Mouse (Mus musculus) splenic B cell, adult 2 months (primary cell): Measurements from ENCODE around the gene Topbp1.
A peak's percentile ranks its signal among the peaks of the same experiment; 100 is the strongest.

ENCODE experiments used
- DNase-seq: peaks from one replicate; pipeline ENCODE4 v3.0.0-alpha.2; 2011; ENCODE audit warnings: low read depth, low spot score
- H3K27me3 ChIP-seq: 2 replicates; pipeline ENCODE4 v1.6.1; 2012; ENCODE audit warnings: mild to moderate bottlenecking, low read length, moderate library complexity, mixed read lengths; ENCODE audit not compliant: control insufficient read depth, poor library complexity, insufficient read depth, severe bottlenecking
- H3K36me3 ChIP-seq: 2 replicates; pipeline ENCODE4 v1.6.1; 2012; ENCODE audit warnings: mild to moderate bottlenecking, low read length, moderate library complexity, mixed read lengths; ENCODE audit not compliant: control insufficient read depth, poor library complexity, insufficient read depth, severe bottlenecking

The Topbp1 gene

DNA sequence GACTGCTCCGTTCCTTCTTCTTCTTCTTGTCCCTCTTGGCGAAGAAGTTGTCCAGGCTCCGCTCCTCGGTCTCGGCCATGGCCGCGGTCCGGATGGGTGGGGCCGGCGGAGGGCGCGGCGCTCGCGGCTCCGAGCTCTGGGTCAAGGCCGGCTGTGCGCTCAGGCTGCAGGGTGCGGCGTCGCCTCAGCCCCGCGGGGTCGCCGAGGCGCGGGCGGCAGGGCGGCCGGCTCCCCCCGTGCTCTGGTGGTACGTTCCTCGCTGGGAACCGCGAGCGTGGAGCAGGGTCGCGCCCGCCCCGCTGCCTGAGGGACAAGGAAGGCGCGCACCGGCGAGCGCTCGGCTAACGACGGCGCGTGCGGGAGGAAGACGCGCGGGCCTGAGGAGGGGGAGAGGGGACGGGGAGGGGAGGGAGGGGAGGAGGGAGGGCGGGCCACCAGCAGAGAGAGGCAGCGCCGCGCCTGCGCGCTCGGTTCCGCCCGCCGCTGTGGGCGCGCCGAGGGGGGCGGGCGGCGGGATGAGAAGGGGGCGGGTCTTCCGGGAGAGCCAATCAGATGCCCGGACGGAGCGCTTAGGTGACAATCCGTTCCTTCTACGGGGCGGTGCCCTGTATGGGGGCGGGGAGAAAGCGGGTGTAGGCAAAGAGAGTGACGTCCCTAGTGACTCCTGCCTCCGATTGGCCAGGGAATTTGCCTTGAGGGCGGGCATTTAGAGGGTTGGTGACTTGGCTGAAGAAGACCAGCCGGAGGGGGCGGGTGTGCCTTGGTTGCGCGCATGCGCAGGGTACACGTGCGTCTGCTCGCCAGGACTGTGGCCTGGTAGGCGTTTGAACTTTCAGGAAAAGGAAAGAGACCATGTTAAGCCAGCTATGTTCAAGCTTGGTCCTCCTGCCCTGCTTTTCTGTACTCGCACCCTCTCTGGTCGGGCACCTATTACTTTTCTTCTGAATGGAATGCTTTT is 60.6 kb downstream of the Topbp1 start, which contains the start of gene Cdv3:
Gene Cdv3, minus strand, starts transcription at position 551 of the 958 bp plus-strand sequence.
- no peaks in the 10 kb centered on the region for H3K27me3 ChIP-seq
- DNase-seq = peak; percentile 100
- H3K36me3 ChIP-seq = peaks cover 3% of the 10 kb centered on the region; the same call in 1 of the 2 replicates

DNA sequence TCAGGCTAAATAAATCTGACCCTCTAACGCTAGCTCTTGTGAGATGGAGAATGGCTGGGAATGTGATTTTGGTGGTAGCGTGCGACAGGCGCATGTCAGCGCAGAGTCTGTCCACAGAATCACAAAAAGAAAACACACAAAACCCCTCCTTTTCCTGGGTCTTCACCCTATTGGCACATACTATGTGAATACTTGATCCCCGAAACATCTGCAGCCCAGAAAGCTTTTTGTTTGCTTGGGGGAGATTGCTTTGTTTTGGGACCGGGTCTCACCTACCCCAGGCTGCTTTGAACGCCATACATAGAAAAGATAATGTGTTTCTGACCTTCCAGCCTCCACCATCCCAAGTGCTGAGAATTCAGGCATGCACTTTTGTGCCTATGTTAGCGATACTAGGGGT is 61.3 kb downstream of the Topbp1 start:
- no peak for DNase-seq
- Histone ChIP-seq H3K27me3 (no peaks in the 10 kb centered on the region), H3K36me3 (peaks cover 3% of the 10 kb centered on the region; the same call in 1 of the 2 replicates)

DNA sequence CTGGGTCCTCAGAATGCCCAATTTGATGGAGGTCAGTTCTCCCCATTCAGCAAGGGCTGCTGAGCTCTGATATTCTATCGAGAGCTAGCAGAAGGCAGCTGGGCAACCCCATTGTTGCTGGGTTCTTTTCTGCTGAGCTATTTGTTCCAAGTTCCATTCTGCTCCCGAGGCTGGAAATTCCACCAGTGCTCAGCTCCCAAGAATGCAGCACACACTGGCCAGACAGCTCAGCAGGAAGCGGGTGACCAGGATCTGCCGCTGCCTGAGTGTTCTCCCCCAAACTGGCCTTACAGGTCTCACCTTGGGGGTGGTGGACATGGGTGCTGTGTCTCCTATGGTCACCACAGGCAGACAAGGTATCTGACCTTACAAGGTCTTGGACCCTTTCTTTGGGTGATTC is 64.9 kb downstream of the Topbp1 start:
- H3K36me3 ChIP-seq = no peaks in the 10 kb centered on the region
- no peaks in the 10 kb centered on the region for H3K27me3 ChIP-seq
- no peak for DNase-seq

DNA sequence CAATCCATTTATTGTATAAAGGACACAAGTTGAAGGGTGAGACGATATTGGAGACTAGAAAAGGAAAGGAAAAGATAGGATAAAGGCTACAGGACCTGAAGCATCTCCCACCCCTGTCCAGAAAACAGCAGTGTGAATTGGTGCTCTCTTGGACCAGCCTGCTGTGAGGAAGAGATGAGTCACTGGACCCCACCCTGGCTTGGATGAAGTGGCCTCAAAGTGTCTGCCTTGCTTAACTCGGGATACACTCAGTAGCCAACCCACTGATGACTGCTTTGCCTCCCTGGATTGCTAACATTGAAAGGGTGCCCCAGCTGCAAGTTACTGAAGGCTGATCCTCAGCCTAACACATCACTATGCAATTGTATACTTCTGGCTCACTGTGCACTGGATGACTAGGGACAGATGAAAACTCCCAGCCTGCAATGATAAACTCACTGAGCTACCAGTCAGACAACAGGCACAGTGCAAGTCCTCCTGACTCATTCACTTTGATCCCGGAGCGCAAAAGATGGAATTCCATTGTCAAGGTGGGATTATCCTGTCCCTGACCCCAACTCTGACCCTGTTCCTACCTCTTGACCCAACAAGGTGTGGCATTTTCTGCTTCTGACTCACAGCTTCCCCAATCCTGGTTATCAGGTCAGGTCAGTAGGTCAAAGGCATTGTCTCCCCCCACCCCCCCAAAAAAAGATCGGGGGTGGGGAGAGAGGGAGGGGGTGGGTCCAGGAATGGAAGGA is 67.4 kb downstream of the Topbp1 start:
- no peaks in the 10 kb centered on the region for H3K27me3 ChIP-seq

DNA sequence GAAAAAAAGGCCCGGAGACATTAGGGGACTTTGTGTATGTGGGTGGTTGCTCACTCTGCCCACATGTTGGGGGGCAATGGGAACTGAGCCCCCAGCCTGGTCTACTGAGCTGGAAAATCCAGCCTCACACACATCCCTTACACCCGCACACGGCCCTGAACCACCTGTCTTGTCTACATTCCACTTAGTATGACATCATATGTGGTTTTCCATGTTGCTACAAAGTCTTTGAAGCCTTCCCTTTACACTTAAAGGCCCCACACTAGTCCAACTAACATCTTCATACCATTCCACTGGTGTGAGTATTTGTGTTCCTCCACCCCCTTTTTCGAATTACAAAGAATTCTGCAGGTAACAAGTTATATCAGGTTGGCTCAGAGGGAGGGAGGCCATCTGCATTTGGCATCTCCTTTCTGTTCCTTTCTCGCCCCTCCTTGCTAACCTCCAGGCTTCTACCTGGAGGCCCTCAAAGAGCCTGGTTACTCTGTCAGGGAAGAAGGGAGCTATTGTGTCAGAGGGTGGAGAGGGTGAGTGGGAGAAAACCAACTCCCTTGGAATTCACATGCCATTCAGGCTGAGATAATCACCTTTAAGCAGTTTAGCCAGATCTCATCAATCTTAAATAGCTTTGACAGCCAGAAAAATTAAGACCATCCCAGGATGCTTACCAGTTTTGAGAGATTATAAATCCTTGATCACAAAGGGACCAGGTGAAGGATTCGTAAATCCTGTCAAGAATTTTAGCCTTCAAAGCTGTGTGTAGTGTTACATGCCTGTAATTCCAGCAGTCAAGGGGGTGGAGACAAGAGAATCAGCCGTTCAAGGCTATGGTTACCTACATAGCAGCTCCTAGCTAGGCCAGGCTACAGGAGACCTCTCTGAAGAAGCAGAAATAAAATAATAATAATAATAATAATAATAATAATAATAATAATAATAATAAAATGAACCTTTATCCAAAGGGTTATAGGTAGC is 71.6 kb downstream of the Topbp1 start:
- Histone ChIP-seq H3K27me3 (no peaks in the 10 kb centered on the region), H3K36me3 (no peaks in the 10 kb centered on the region)
- no peak for DNase-seq

More for the DNA sequence above, 67.4 kb downstream of the Topbp1 start:
- no peaks in the 10 kb centered on the region for H3K36me3 ChIP-seq
- DNase-seq = no peak

DNA sequence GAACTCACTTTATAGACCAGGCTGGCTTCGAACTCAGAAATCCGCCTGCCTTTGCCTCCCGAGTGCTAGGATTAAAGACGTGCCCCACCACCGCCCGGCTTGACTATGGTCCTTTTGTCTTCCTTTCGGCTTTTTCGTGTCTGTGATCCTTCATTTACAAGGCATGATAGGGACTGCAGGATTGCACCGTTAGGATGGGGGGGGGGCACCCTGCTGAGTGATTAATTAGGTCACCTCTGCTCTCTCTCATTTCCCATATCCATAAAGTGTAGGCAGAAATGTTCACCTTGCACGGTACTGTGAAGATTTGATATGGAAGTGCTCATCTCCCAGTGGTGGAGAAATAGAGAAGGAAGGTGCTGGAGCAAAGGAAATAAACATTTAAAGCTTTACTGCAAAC is 73.7 kb downstream of the Topbp1 start:
- DNase-seq = no peak

DNA sequence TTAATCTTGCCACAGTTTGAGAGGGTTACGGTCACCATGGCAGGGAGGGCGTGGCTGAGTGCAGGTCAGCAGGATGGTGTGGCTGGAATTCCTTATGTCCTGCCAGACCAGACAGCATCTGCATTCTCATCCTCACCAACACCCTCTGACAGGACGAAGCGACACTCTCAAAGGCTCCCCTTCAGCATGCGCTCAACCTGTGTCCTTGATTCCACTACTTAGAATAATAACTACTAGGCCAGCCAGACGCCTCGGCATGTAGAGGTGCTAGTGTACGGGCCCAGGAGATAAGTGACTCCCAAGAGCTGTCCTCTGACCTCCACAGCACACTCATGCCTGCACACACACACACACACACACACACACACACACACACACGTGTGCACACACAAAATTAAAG is 74.2 kb downstream of the Topbp1 start:
- no peak for DNase-seq
- Histone ChIP-seq H3K27me3 (no peaks in the 10 kb centered on the region), H3K36me3 (no peaks in the 10 kb centered on the region)

More for the DNA sequence above, 73.7 kb downstream of the Topbp1 start:
- Histone ChIP-seq H3K36me3 (no peaks in the 10 kb centered on the region), H3K27me3 (no peaks in the 10 kb centered on the region)

DNA sequence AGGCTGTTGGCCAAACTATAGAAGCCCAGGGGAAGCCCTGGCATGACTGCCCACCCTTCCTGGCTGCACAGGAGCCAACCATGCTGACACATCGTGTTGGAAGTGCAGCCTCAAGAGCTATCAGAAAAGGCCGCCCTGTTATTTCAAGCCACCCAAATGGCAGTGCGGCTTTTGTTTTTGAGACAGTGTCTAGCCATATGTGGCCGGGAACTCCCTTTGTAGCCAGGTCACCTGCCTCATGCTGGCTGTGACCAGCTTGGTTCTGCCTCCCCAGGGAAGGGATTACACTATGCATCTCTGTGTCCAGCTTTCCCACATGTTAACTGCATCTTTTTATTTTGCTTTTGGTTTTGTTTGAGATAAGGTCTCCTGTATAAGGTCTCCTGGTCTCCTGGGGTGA is 75.6 kb downstream of the Topbp1 start:
- no peak for DNase-seq
- Histone ChIP-seq H3K36me3 (no peaks in the 10 kb centered on the region), H3K27me3 (no peaks in the 10 kb centered on the region)

DNA sequence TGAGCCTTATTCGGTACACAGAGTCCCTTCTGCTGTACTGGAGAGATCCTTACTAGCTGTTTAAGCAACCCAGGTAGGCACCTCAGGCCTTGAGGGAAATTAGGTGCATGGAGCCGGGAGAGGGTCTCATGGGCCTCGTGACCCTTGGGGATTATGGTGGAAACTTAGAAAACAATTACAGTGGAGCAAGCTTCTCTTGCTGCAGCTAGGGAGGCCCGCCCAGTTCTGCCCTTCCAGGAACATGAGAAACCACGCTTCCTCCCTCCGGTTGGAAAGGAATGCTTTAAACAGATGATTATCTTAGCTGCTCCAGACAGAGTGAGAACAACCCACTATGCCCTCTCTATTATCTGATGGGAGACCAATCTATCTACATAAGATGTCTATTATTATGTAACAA is 78.0 kb downstream of the Topbp1 start:
- Histone ChIP-seq H3K36me3 (no peaks in the 10 kb centered on the region), H3K27me3 (no peaks in the 10 kb centered on the region)
- DNase-seq = no peak

DNA sequence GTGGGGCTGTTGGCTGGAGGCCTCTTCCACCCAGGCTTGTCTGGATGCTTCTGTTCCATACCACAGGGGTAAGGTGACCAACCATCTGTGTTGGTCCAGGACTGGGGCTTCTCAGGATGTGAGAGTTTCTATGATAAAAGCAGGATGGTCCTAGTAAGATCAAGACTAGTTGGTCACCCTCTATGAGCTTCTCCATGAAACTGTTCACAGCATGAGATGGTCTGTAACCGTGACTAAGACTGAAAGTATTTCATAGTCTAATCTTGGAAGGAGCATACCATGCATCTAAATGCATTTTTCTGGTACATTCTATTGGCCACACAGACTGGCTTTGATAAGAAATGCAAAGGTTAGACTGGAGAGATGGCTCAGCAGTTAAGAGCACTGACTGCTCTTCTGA is 78.6 kb downstream of the Topbp1 start:
- DNase-seq = no peak
- Histone ChIP-seq H3K36me3 (no peaks in the 10 kb centered on the region), H3K27me3 (no peaks in the 10 kb centered on the region)

DNA sequence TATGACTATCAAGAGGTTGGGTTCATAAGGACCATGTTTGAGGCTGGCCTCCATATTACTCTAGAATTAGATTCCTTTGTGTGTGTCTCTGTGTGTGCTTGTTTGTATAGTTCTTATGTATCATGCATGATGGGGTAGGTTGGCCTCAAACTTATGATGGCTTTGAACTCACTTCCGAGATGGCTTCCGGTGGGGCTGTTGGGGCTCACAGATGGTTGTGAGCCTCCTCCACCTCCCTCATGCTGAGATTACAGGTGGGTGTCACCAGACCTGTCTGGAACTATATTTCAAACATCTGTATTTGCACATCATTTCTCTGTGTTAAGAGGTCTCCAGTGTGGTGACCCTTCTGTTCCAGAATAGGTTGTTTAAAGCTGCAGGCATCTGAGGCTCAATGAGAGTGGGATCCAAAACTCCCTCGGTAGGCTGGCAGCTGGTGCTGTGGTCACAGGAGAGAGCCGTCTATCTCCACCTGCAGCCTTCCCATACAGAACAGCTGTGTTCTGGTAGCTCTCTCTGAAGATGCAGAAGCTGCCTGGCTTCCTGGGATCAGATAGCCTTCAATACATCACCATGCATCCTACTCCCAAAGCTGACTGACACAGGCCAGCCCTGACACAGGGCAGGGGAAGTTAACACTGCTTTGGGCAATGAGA is 79.3 kb downstream of the Topbp1 start:
- H3K36me3 ChIP-seq = no peaks in the 10 kb centered on the region
- no peak for DNase-seq

DNA sequence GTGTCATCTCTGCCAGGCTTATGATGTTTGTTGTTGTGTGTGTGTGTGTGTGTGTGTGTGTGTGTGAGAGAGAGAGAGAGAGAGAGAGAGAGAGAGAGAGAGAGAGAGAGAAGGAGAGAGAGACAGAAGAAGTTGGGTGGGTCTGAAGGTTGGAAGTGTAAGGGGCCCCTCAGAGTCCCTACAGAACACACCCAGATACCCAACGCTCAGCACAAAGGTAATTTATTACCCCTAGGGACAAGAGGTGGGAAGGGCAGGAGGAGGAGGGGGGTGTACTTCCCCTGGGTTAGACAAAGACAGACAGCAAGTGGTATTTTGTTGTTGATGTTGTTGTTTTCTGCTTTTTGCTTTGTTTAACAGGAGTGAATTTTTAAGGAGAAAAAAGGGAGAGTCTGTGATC is 80.6 kb downstream of the Topbp1 start:
- no peaks in the 10 kb centered on the region for H3K36me3 ChIP-seq
- no peaks in the 10 kb centered on the region for H3K27me3 ChIP-seq
- DNase-seq = no peak

More for the DNA sequence above, 79.3 kb downstream of the Topbp1 start:
- no peaks in the 10 kb centered on the region for H3K27me3 ChIP-seq

DNA sequence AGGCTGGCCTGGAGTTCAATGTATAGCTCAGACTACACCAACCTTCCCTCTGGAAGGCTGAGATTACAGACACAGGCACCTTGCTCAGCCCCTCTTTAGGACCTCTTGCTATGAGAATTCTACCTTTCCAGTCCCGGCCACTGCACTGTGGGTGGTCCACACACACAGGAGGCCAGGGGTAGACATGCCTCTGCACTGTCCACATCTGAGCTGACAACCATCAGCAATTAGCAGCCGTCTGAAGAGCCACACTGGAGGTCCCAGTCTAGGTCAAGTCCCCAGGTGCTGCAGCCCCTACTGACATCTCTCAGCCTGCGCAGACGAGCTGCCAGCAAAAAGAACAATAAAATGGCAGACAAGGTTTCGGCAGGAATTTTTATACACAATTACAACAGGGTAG is 81.6 kb downstream of the Topbp1 start:
- no peaks in the 10 kb centered on the region for H3K27me3 ChIP-seq
- H3K36me3 ChIP-seq = no peaks in the 10 kb centered on the region
- DNase-seq = no peak
